Mouse (Mus musculus): Measurements from ENCODE around the gene Psmd9.

Psmd9 gene

GRCm38 (mm10) chr5:123256841-123257755 lies 87.9 kb downstream of the Psmd9 start:
- peak; percentile 55 for DNase-seq

GRCm38 (mm10) chr5:123258990-123259389 lies 89.8 kb downstream of the Psmd9 start:
- DNase-seq, result peak; percentile 76

- DNase-seq, result no peak
Observed at GRCm38 (mm10) chr5:123260698-123261097, 91.5 kb downstream of the Psmd9 start.

- DNase-seq, result no peak
Observed at GRCm38 (mm10) chr5:123266909-123267308, 97.7 kb downstream of the Psmd9 start.

- DNase-seq, result no peak
Observed at GRCm38 (mm10) chr5:123268477-123269474, 99.6 kb downstream of the Psmd9 start.

- no peak for DNase-seq
Observed at GRCm38 (mm10) chr5:123270917-123271316, 101.7 kb downstream of the Psmd9 start.

- no peak for DNase-seq
Observed at GRCm38 (mm10) chr5:123272927-123273326, 103.7 kb downstream of the Psmd9 start.

GRCm38 (mm10) chr5:123276636-123277341 lies 107.6 kb downstream of the Psmd9 start:
- peak; percentile 50 for DNase-seq

GRCm38 (mm10) chr5:123277342-123277701 lies 108.1 kb downstream of the Psmd9 start:
- DNase-seq, result no peak

- DNase-seq, result no peak
Observed at GRCm38 (mm10) chr5:123277704-123278103, 108.5 kb downstream of the Psmd9 start.

GRCm38 (mm10) chr5:123279248-123279647 lies 110.0 kb downstream of the Psmd9 start:
- no peak for DNase-seq

- DNase-seq, result no peak
Observed at GRCm38 (mm10) chr5:123281336-123282136, 112.3 kb downstream of the Psmd9 start.

- DNase-seq, result peak; percentile 75
Observed at GRCm38 (mm10) chr5:123285174-123285573, 116.0 kb downstream of the Psmd9 start.

- peak; percentile 28 for DNase-seq
Observed at GRCm38 (mm10) chr5:123288079-123288478, 118.9 kb downstream of the Psmd9 start.

- DNase-seq, result no peak
Observed at GRCm38 (mm10) chr5:123294653-123295052, 125.4 kb downstream of the Psmd9 start.

- DNase-seq, result peak; percentile 48
Observed at GRCm38 (mm10) chr5:123296224-123296806, 127.1 kb downstream of the Psmd9 start.

GRCm38 (mm10) chr5:123296972-123297754 lies 128.0 kb downstream of the Psmd9 start:
- DNase-seq, result peak; percentile 37

- no peak for DNase-seq
Observed at GRCm38 (mm10) chr5:123297830-123298229, 128.6 kb downstream of the Psmd9 start.

- peak; percentile 46 for DNase-seq
Observed at GRCm38 (mm10) chr5:123298526-123298925, 129.3 kb downstream of the Psmd9 start.
